Mouse (Mus musculus) small intestine, adult 2 months (tissue): ENCODE results near the gene Primpol.
A peak's percentile ranks its signal among the peaks of the same experiment; 100 is the strongest.

Source experiments
- CTCF ChIP-seq: fragments of 200-500 bp; IDR thresholded peaks from 2 replicates; pipeline ENCODE4 v1.5.1; 2012; ENCODE audit warnings: low read depth, mild to moderate bottlenecking, control low read depth, inconsistent platforms, low read length, moderate library complexity, mixed read lengths; ENCODE audit not compliant: insufficient replicate concordance, insufficient read length; ENCODE audit errors: extremely low read depth
- POLR2A ChIP-seq: fragments of 200-500 bp; IDR thresholded peaks from 2 replicates; pipeline ENCODE4 v1.6.1; 2012; ENCODE audit warnings: low read depth, mild to moderate bottlenecking, control low read depth, inconsistent platforms, low read length, moderate library complexity

DNA sequence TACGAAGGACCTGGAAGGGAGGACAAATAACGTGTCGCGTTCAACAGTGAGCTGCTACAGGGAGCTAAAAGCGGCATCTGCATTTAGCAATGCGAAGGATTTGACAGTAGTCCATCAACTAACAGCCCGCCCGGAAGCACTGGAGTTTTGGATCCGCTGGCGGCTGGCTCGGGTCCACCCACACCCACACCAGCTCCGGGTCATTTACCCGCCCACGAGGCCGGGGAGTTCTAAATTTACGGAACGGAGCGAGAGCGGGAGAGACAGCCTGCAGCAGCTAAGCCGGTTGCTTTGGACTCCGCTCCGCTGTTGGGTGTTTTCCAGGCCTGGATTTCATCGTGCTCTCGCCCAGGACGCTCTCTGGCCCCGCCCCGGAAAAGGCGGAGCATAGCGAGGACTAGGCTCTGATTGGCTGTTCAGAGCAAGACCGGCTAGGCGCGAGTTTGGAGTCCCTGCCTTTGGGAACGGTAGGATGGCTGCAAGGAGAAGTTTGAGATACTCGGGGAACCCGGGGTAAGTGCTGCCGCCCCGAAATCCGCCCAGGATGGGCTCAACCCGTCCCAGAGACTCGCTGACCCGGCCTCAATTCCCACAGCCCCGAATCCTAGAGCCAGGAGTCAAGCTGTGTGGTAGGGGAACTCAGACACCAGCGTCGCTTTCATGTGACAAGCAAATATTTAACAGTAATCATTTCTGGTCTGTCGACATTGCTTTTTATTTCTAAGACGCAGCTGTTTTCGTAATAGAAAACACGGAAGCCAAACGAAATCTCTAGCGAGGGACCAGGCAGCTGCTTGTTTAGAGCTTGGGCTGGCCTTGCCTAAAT is 65.2 kb downstream of the Primpol start, which contains the start of gene Cenpu:
- TF ChIP-seq POLR2A = peak; percentile 58
- no peak for TF ChIP-seq CTCF
